Mouse (Mus musculus) kidney, postnatal 36 days (tissue): Measurements from ENCODE around the gene Timm10.

Source experiments
- DNase-seq, 2 experiments: peaks; one replicate each; pipeline ENCODE4 v3.0.0; 2021 to 2022; ENCODE audit warnings: mixed read lengths in 2 of 2

The Timm10 gene

GRCm38 (mm10) chr2:84861430-84861829, 34.6 kb downstream of the Timm10 start:
- DNase-seq: no peak

GRCm38 (mm10) chr2:84862231-84862630, 35.4 kb downstream of the Timm10 start:
- DNase-seq: no peak

GRCm38 (mm10) chr2:84865616-84866571, 39.1 kb downstream of the Timm10 start:
- peak in 1 of 2 experiments; percentile 74 for DNase-seq

- DNase-seq: peak; percentile 68 to 86
Observed at GRCm38 (mm10) chr2:84868521-84868943, 41.7 kb downstream of the Timm10 start.

- no peak for DNase-seq
Observed at GRCm38 (mm10) chr2:84868977-84869376, 42.2 kb downstream of the Timm10 start.

GRCm38 (mm10) chr2:84870623-84871160, 43.9 kb downstream of the Timm10 start:
- DNase-seq: peak in 1 of 2 experiments; percentile 38

- peak; percentile 76 to 89 for DNase-seq
Observed at GRCm38 (mm10) chr2:84872105-84872716, 45.4 kb downstream of the Timm10 start.

GRCm38 (mm10) chr2:84875842-84876241, 49.0 kb downstream of the Timm10 start:
- no peak for DNase-seq
